Mouse (Mus musculus): ENCODE measurements around the gene Klhl21. TPM values are rescaled to one million over a fixed set of nuclear protein-coding genes. Genes with fewer than 3 reads are reported as not detected.

The Klhl21 gene
- polyA plus RNA-seq (2015; fragmentation: Nextera tagmentation; extraction: Ambion mirVana) = 23.2 and 25.9 TPM in 2 replicates

DNA sequence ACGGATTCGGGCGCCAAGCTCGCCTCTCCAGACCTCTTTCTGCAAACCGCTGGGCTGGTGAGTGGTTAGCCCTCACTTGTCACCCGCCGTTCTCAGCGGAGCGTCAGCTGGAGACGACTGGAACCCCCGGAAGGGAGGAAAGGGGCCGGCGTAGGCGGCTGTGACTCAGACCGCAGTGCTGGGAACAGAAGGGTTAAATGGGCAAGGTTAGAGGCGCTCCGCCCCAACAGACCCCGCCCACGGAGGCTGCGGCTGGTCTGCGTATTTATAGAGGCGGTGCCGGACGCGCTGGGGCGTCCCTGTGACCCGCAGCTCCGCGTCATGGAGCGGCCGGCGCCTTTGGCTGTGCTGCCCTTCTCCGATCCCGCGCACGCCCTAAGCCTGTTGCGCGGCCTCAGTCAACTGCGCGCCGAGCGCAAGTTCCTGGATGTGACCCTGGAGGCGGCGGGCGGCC lies at the start of gene Klhl21:
Klhl21 (plus strand) TSS at position 182 of the 454 bp plus-strand sequence.
- WGBS = under 1% methylated on average over 45 of the region's 45 CpGs
- H3K4me3 ChIP-seq = peak within 1 kb of the TSS; percentile 87

GRCm38 (mm10) chr4:151959849-151960512 lies 48.6 kb upstream of the Klhl21 start:
- Histone ChIP-seq H3K27ac (replicated peaks) (peak overlapping the region; percentile 51), H3K9me3 (no peaks in the 10 kb centered on the region), H3K4me1 (peaks cover 27% of the 10 kb centered on the region), H3K9ac (no peak overlapping the region), H3K36me3 (peaks cover 89% of the 10 kb centered on the region), H3K4me3 (no peak overlapping the region), H3K27me3 (replicated peaks) (no peaks in the 10 kb centered on the region), H3K4me2 (no peak overlapping the region)
- whole genome bisulfite sequencing = 76% methylated on average over 11 of the region's 11 CpGs
- no peak for ATAC-seq (ENCODE audit: extremely low read depth, insufficient number of reproducible peaks, low FRiP score, low TSS enrichment)

More for the DNA sequence above, at the start of gene Klhl21:
- no peaks in the 10 kb centered on the region for H3K9me3 ChIP-seq
- H3K36me3 ChIP-seq = peaks cover 24% of the 10 kb centered on the region
- peak within 1 kb of the TSS; percentile 95 for H3K27ac ChIP-seq (replicated peaks)
- H3K4me1 ChIP-seq = peaks cover 57% of the 10 kb centered on the region
- H3K27me3 ChIP-seq (replicated peaks) = no peaks in the 10 kb centered on the region
- ATAC-seq (ENCODE audit: extremely low read depth, insufficient number of reproducible peaks, low FRiP score, low TSS enrichment) = peak; percentile 81
- peak within 1 kb of the TSS; percentile 99 for H3K4me2 ChIP-seq
- peak within 1 kb of the TSS; percentile 94 for H3K9ac ChIP-seq

DNA sequence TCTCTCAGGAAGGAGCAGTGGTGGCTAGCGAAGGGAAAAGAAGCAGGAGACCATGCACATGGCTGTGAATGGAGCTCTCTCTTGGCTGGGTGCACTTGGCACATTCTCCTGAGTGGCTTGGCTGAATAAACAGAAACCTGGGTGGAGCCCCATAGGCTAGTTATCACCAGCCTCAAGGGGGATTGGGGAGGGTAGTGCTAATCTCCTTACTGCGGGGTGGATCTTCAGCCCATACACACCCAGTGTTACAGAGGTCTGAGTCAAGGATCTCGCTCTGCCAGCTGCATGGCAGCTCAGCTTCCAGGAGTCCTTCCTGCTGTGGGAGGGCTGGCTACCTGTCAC lies 48.1 kb upstream of the Klhl21 start:
- H3K4me3 ChIP-seq = no peak overlapping the region
- H3K27me3 ChIP-seq (replicated peaks) = no peaks in the 10 kb centered on the region
- no peak overlapping the region for H3K4me2 ChIP-seq
- H3K4me1 ChIP-seq = peaks cover 27% of the 10 kb centered on the region
- peaks cover 88% of the 10 kb centered on the region for H3K36me3 ChIP-seq
- ATAC-seq (ENCODE audit: extremely low read depth, insufficient number of reproducible peaks, low FRiP score, low TSS enrichment) = no peak
- 57% methylated on average over 3 of the region's 3 CpGs for WGBS
- peak overlapping the region; percentile 51 for H3K27ac ChIP-seq (replicated peaks)
- no peaks in the 10 kb centered on the region for H3K9me3 ChIP-seq
- H3K9ac ChIP-seq = no peak overlapping the region

GRCm38 (mm10) chr4:151962817-151963216 lies 45.8 kb upstream of the Klhl21 start:
- H3K27ac ChIP-seq (replicated peaks) = no peak overlapping the region
- H3K4me1 ChIP-seq = peaks cover 12% of the 10 kb centered on the region
- H3K36me3 ChIP-seq = peaks cover 81% of the 10 kb centered on the region
- H3K9ac ChIP-seq = no peak overlapping the region
- H3K4me2 ChIP-seq = no peak overlapping the region
- 76% methylated on average over 3 of the region's 3 CpGs for WGBS
- ATAC-seq (ENCODE audit: extremely low read depth, insufficient number of reproducible peaks, low FRiP score, low TSS enrichment) = no peak
- no peaks in the 10 kb centered on the region for H3K27me3 ChIP-seq (replicated peaks)
- no peak overlapping the region for H3K4me3 ChIP-seq
- no peaks in the 10 kb centered on the region for H3K9me3 ChIP-seq

GRCm38 (mm10) chr4:151968204-151968921 lies 40.2 kb upstream of the Klhl21 start:
- Histone ChIP-seq H3K27me3 (replicated peaks) (no peaks in the 10 kb centered on the region), H3K4me3 (no peak overlapping the region), H3K36me3 (peaks cover 81% of the 10 kb centered on the region), H3K9ac (no peak overlapping the region), H3K4me1 (peaks cover 7% of the 10 kb centered on the region), H3K4me2 (no peak overlapping the region), H3K9me3 (no peaks in the 10 kb centered on the region), H3K27ac (replicated peaks) (no peak overlapping the region)
- 89% methylated on average over 26 of the region's 26 CpGs for WGBS
- no peak for ATAC-seq (ENCODE audit: extremely low read depth, insufficient number of reproducible peaks, low FRiP score, low TSS enrichment)

GRCm38 (mm10) chr4:151972221-151972967 lies 36.2 kb upstream of the Klhl21 start:
- Histone ChIP-seq H3K9me3 (peaks cover 3% of the 10 kb centered on the region; the same call in 1 of the 2 replicates), H3K27ac (replicated peaks) (no peak overlapping the region), H3K4me2 (no peak overlapping the region), H3K4me3 (no peak overlapping the region), H3K36me3 (peaks cover 89% of the 10 kb centered on the region), H3K4me1 (peaks cover 7% of the 10 kb centered on the region), H3K27me3 (replicated peaks) (no peaks in the 10 kb centered on the region), H3K9ac (no peak overlapping the region)
- WGBS = 68% methylated on average over 10 of the region's 10 CpGs
- no peak for ATAC-seq (ENCODE audit: extremely low read depth, insufficient number of reproducible peaks, low FRiP score, low TSS enrichment)

DNA sequence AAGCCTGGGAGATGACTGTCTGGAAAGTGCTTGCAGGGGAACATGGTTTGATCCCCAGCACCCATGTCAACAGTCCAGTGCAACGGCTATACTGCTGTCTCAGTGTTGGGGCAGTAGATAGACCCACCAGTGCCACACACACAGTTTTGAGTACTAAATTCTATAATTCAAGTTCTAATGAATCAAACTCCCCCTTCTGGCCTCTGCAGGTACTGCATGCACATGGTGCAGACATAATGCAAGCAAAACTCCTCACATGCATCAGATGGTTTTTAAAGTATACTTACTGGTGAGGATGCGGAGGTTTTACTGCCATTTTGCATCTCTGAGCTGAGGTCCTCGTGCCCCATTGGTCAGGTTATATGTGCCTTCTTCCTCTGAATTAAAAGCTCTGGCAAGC lies 33.2 kb upstream of the Klhl21 start:
- ATAC-seq (ENCODE audit: extremely low read depth, insufficient number of reproducible peaks, low FRiP score, low TSS enrichment) = no peak
- peaks cover 87% of the 10 kb centered on the region for H3K36me3 ChIP-seq

GRCm38 (mm10) chr4:151977748-151978147 lies 30.9 kb upstream of the Klhl21 start:
- no peak overlapping the region for H3K9ac ChIP-seq
- H3K27ac ChIP-seq (replicated peaks) = no peak overlapping the region
- peaks cover 5% of the 10 kb centered on the region for H3K4me1 ChIP-seq
- peaks cover 3% of the 10 kb centered on the region; the same call in 1 of the 2 replicates for H3K9me3 ChIP-seq
- 38% methylated on average over 10 of the region's 10 CpGs for WGBS
- no peaks in the 10 kb centered on the region for H3K27me3 ChIP-seq (replicated peaks)
- no peak overlapping the region for H3K4me3 ChIP-seq
- H3K36me3 ChIP-seq = peaks cover 86% of the 10 kb centered on the region
- no peak overlapping the region for H3K4me2 ChIP-seq
- no peak for ATAC-seq (ENCODE audit: extremely low read depth, insufficient number of reproducible peaks, low FRiP score, low TSS enrichment)

More for the DNA sequence above, 33.2 kb upstream of the Klhl21 start:
- Histone ChIP-seq H3K9me3 (peaks cover 3% of the 10 kb centered on the region; the same call in 1 of the 2 replicates), H3K4me3 (no peak overlapping the region), H3K4me2 (no peak overlapping the region), H3K27ac (replicated peaks) (no peak overlapping the region), H3K4me1 (peaks cover 6% of the 10 kb centered on the region), H3K9ac (no peak overlapping the region), H3K27me3 (replicated peaks) (no peaks in the 10 kb centered on the region)
- WGBS = 86% methylated on average over 3 of the region's 3 CpGs

DNA sequence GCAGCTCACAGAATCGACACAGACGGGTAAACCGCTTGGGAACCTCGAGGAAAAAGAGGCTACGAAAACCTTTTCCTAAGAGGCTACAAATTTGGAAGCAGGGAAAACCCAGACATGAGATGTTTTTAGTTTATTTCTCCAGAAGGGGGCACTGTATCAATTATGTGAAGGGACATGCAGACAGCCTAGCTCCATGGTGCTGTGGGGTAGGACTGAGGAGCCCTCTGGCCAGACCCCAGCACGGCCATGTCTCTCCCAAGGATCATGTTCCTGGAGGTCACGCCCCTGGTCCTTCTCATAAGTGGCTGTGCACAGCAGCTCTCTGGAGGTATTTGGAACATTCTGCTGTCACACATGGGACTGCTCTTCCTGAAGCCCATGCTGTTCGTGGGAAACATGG lies 27.9 kb upstream of the Klhl21 start:
- Histone ChIP-seq H3K36me3 (peaks cover 79% of the 10 kb centered on the region), H3K4me1 (peaks cover 20% of the 10 kb centered on the region), H3K4me3 (no peak overlapping the region), H3K4me2 (no peak overlapping the region), H3K9me3 (no peaks in the 10 kb centered on the region), H3K9ac (no peak overlapping the region), H3K27me3 (replicated peaks) (no peaks in the 10 kb centered on the region), H3K27ac (replicated peaks) (no peak overlapping the region)
- WGBS = 72% methylated on average over 8 of the region's 8 CpGs
- no peak for ATAC-seq (ENCODE audit: extremely low read depth, insufficient number of reproducible peaks, low FRiP score, low TSS enrichment)

DNA sequence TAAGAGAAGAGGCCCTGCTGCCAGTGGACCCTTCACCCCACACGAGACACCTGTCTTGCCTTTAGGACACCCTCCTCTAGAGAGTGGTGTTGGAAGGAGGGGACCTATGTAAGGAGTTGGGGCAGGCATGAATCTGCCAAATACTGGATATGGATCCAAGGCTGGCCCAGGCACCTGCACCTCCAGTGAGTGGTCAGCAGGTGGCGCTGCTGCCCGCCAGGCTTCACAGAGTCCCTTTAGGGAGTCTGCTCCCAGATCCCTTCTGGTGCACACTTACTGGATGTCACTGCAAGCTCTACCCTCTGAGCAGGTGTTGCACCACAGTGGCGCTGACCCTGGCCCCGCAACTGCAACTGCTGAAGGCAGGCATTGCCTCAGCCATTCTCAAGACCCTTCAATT lies 27.2 kb upstream of the Klhl21 start:
- peaks cover 75% of the 10 kb centered on the region for H3K36me3 ChIP-seq
- peaks cover 27% of the 10 kb centered on the region for H3K4me1 ChIP-seq
- no peak overlapping the region for H3K4me2 ChIP-seq
- H3K9ac ChIP-seq = no peak overlapping the region
- H3K9me3 ChIP-seq = no peaks in the 10 kb centered on the region
- no peak overlapping the region for H3K27ac ChIP-seq (replicated peaks)
- ATAC-seq (ENCODE audit: extremely low read depth, insufficient number of reproducible peaks, low FRiP score, low TSS enrichment) = peak; percentile 15; the same call in 1 of the 2 replicates
- H3K27me3 ChIP-seq (replicated peaks) = no peaks in the 10 kb centered on the region
- no peak overlapping the region for H3K4me3 ChIP-seq
- WGBS = 15% methylated on average over 5 of the region's 5 CpGs

- peak overlapping the region; percentile 16 for H3K4me3 ChIP-seq
- 0 out of 2 replicates have a peak overlapping the region, but pooled peaks have one; percentile 12 for H3K27ac ChIP-seq (replicated peaks)
- H3K9ac ChIP-seq = peak overlapping the region; percentile 65
- no peak for ATAC-seq (ENCODE audit: extremely low read depth, insufficient number of reproducible peaks, low FRiP score, low TSS enrichment)
- H3K27me3 ChIP-seq (replicated peaks) = no peaks in the 10 kb centered on the region
- H3K36me3 ChIP-seq = peaks cover 66% of the 10 kb centered on the region
- WGBS = 51% methylated on average over 17 of the region's 17 CpGs
- peak overlapping the region; percentile 37 for H3K4me2 ChIP-seq
- H3K9me3 ChIP-seq = no peaks in the 10 kb centered on the region
- peaks cover 43% of the 10 kb centered on the region for H3K4me1 ChIP-seq
These were observed 25.6 kb upstream of the Klhl21 start for GRCm38 (mm10) chr4:151983043-151983442.
